Mouse (Mus musculus) cerebellum, adult 2 months (tissue): ENCODE measurements around the gene Srrt. TPM values are rescaled to one million over a fixed set of nuclear protein-coding genes. Genes with fewer than 3 reads are reported as not detected.

Experiments used
- DNase-seq, 2 experiments: peaks; one replicate each; pipeline ENCODE4 v3.0.0; 2021
- H3K27ac ChIP-seq: fragments of 200-500 bp; 2 replicates; pipeline ENCODE4 v1.5.1; 2012; ENCODE audit warnings: low read length, control low read depth, inconsistent platforms; ENCODE audit not compliant: insufficient read depth
- H3K27me3 ChIP-seq: fragments of 200-500 bp; 2 replicates; pipeline ENCODE4 v1.6.1; 2012; ENCODE audit warnings: inconsistent platforms, mild to moderate bottlenecking, low read length, moderate library complexity; ENCODE audit not compliant: control insufficient read depth, insufficient read depth
- H3K4me1 ChIP-seq: fragments of 200-500 bp; 2 replicates; pipeline ENCODE4 v1.6.1; 2011; ENCODE audit warnings: low read length; ENCODE audit not compliant: control insufficient read depth, insufficient read depth
- H3K4me3 ChIP-seq: fragments of 200-500 bp; replicated peaks from 2 replicates; pipeline ENCODE3; 2011; ENCODE audit warnings: mild to moderate bottlenecking, low read depth, low read length, control low read depth; ENCODE audit not compliant: insufficient read depth
- CTCF ChIP-seq: fragments of 200-500 bp; IDR thresholded peaks from 2 replicates; pipeline ENCODE4 v1.5.1; 2011; ENCODE audit warnings: low read depth, mild to moderate bottlenecking, control low read depth, low read length, moderate library complexity, borderline replicate concordance; ENCODE audit not compliant: insufficient read depth
- POLR2A ChIP-seq: fragments of 200-500 bp; IDR thresholded peaks from 2 replicates; pipeline ENCODE4 v1.6.1; 2011; ENCODE audit warnings: low read length, control low read depth, borderline replicate concordance; ENCODE audit not compliant: insufficient read depth
- WGBS: fragments of 180-500 bp; shearing (Covaris S2); methylation state at CpG from one replicate; pipeline ENCODE4 v1.1.7; 2018; 5-methylcytosine and 5-hydroxymethylcytosine counted together
- polyA plus RNA-seq: library from polyadenylated mRNA; depleted of rRNA; stranded (reverse); fragments of >200 nt; gene quantifications from 2 replicates; pipeline ENCODE4 v1.2.3, GENCODE M21; 2012

Gene Srrt
- polyA plus RNA-seq, 1 experiment = 224 TPM

- WGBS = 96% methylated on average over 5 of the region's 5 CpGs
- Histone ChIP-seq H3K27me3 (no peaks in the 10 kb centered on the region; the same call in 1 of the 2 replicates), H3K27ac (no peak overlapping the region), H3K4me3 (no peak overlapping the region), H3K4me1 (0 out of 2 replicates have a peak, but pooled peaks cover 4% of the 10 kb centered on the region)
- no peak for DNase-seq
- no peak for TF ChIP-seq CTCF
- TF ChIP-seq POLR2A = no peak
These were observed 35.9 kb upstream of the Srrt start for GRCm38 (mm10) chr5:137343412-137343811.

- 74% methylated on average over 7 of the region's 7 CpGs for WGBS
- DNase-seq = no peak
- Histone ChIP-seq H3K4me1 (0 out of 2 replicates have a peak, but pooled peaks cover 7% of the 10 kb centered on the region), H3K4me3 (no peak overlapping the region), H3K27ac (no peak overlapping the region), H3K27me3 (no peaks in the 10 kb centered on the region; the same call in 1 of the 2 replicates)
- TF ChIP-seq POLR2A = no peak
- no peak for TF ChIP-seq CTCF
These were observed 35.0 kb upstream of the Srrt start for GRCm38 (mm10) chr5:137342407-137343012.

- DNase-seq = no peak
- Histone ChIP-seq H3K27ac (peak overlapping the region; percentile 69), H3K27me3 (no peaks in the 10 kb centered on the region), H3K4me3 (no peak overlapping the region), H3K4me1 (0 out of 2 replicates have a peak, but pooled peaks cover 7% of the 10 kb centered on the region)
- WGBS = 75% methylated on average over 6 of the region's 6 CpGs
- TF ChIP-seq CTCF (no peak), POLR2A (no peak)
These were observed 32.7 kb upstream of the Srrt start for GRCm38 (mm10) chr5:137340222-137340621.

GRCm38 (mm10) chr5:137339290-137339979 lies 32.0 kb upstream of the Srrt start:
- peak; percentile 46 to 47 for DNase-seq
- Histone ChIP-seq H3K27ac (peak overlapping the region; percentile 69), H3K4me3 (peak overlapping the region; percentile 94), H3K27me3 (no peaks in the 10 kb centered on the region), H3K4me1 (0 out of 2 replicates have a peak, but pooled peaks cover 7% of the 10 kb centered on the region)
- WGBS = 6% methylated on average over 22 of the region's 22 CpGs
- no peak for TF ChIP-seq CTCF
- peak; percentile 46; the same call in 1 of the 2 replicates for TF ChIP-seq POLR2A

GRCm38 (mm10) chr5:137338663-137339289 lies 31.3 kb upstream of the Srrt start:
- Histone ChIP-seq H3K4me1 (0 out of 2 replicates have a peak, but pooled peaks cover 7% of the 10 kb centered on the region), H3K27me3 (no peaks in the 10 kb centered on the region), H3K4me3 (peak overlapping the region; percentile 94), H3K27ac (peak overlapping the region; percentile 69)
- DNase-seq = no peak
- 1% methylated on average over 11 of the region's 11 CpGs for WGBS
- no peak; the same call in 1 of the 2 replicates for TF ChIP-seq POLR2A

- Histone ChIP-seq H3K27me3 (no peaks in the 10 kb centered on the region), H3K27ac (peak overlapping the region; percentile 69), H3K4me1 (0 out of 2 replicates have a peak, but pooled peaks cover 7% of the 10 kb centered on the region), H3K4me3 (peak overlapping the region; percentile 94)
- under 1% methylated on average over 19 of the region's 19 CpGs for WGBS
- peak; percentile 91 to 94 for DNase-seq
- no peak for TF ChIP-seq CTCF
- peak; percentile 47; the same call in 1 of the 2 replicates for TF ChIP-seq POLR2A
These were observed 30.8 kb upstream of the Srrt start for GRCm38 (mm10) chr5:137338256-137338655.

- Histone ChIP-seq H3K27me3 (no peaks in the 10 kb centered on the region), H3K4me1 (0 out of 2 replicates have a peak, but pooled peaks cover 7% of the 10 kb centered on the region), H3K4me3 (no peak overlapping the region), H3K27ac (no peak overlapping the region)
- DNase-seq = no peak
- TF ChIP-seq POLR2A (no peak), CTCF (no peak)
- WGBS = 51% methylated on average over 8 of the region's 8 CpGs
These were observed 29.7 kb upstream of the Srrt start for GRCm38 (mm10) chr5:137337190-137337589.
